Mouse (Mus musculus) liver (tissue): ENCODE results near the gene Odc1.

Source experiments
- DNase-seq: peaks from one replicate; pipeline ENCODE4 v3.0.0-alpha.2; 2020; ENCODE audit warnings: mixed read lengths

The Odc1 gene

GRCm38 (mm10) chr12:17588906-17589612 is 44.5 kb downstream of the Odc1 start:
- DNase-seq: no peak

GRCm38 (mm10) chr12:17591249-17591648 is 46.7 kb downstream of the Odc1 start:
- DNase-seq: no peak

GRCm38 (mm10) chr12:17593956-17594355 is 49.4 kb downstream of the Odc1 start:
- no peak for DNase-seq

DNA sequence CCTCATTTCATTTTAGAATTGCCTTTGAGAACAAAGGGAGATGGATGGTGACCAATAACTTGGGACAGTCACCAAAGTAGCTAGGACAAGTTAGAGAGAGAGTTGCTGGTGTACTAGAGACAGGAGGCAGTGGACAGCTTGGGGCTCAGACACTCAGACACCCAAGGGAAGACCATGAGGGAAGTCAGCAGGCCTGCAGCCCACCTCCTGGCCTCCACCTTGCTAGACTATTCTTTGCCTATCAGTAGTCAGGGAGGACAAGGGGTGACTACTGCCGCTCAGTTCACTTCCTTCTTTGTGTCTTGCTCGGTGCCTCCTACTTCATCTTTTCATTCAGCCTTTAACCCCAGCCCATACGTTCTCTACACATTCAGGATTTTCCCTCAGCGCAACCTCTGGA is 50.1 kb downstream of the Odc1 start:
- DNase-seq: no peak

DNA sequence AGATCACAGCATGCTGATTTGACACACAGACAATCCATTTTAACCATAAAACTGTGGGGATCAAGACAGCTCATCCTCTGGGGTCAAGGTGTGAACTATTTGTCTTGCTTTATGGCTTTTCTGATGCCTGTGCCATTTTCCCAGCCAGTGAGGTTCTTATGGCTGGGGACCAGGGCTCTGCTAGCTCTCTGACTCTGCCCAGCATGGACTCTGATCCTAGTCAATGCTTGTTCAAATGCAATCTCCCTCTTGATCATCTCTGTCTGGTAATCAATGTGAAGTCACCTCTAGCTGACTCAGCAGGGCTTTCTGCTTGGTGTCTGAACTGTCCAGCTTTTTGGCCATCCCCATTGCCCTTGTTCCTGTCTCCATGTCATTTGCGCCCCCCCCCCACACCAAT is 50.6 kb downstream of the Odc1 start:
- DNase-seq: no peak
